Comparison of ENCODE assay signal across 10 mouse cellular contexts in genomic region chr12:118661214-118661486, GRCm38 (mm10).
A peak's percentile ranks its signal among the peaks of the same experiment; 100 is the strongest.
DNase-seq lines count a peak whose midpoint lies in the region; ATAC-seq lines count a peak whose summit lies in the region.
"Had no signal": no experiment of that assay in that cellular context is flagged by ENCODE, and none has a peak within 500 bp of the region (broad histone marks: within the 10 kb centered on the region; RNA-seq: fewer than 3 reads in every experiment).

No protein-coding gene starts in this region.

- peak overlapping the region; percentile 60 for H3K4me2 ChIP-seq in heart, embryonic 11.5 days
- peak overlapping the region; percentile 26 for H3K4me2 ChIP-seq in hindbrain, embryonic 12.5 days (replicated peaks)
- H3K4me2 ChIP-seq in midbrain, embryonic 16.5 days (ENCODE audit: low read length) = peak overlapping the region; percentile 1; the same call in 1 of the 2 replicates
- H3K4me2 ChIP-seq in liver, embryonic 12.5 days = no peak overlapping the region
- H3K4me2 ChIP-seq: stomach, embryonic 15.5 days had no signal

- no peaks in the 10 kb centered on the region for H3K36me3 ChIP-seq in heart, embryonic 11.5 days (ENCODE audit: control insufficient read depth, insufficient read depth, low read length)
- H3K36me3 ChIP-seq in embryonic facial prominence, embryonic 10.5 days (replicated peaks) = no peaks in the 10 kb centered on the region
- H3K36me3 ChIP-seq in hindbrain, embryonic 12.5 days = no peaks in the 10 kb centered on the region
- H3K36me3 ChIP-seq in midbrain, embryonic 16.5 days (ENCODE audit: control insufficient read depth, insufficient read depth, low read length) = no peaks in the 10 kb centered on the region
- no peaks in the 10 kb centered on the region for H3K36me3 ChIP-seq in liver, embryonic 12.5 days
- H3K36me3 ChIP-seq: stomach, embryonic 15.5 days had no signal

- no peaks in the 10 kb centered on the region for H3K4me1 ChIP-seq in heart, embryonic 11.5 days (ENCODE audit: control insufficient read depth, insufficient read depth, low read length)
- H3K4me1 ChIP-seq in embryonic facial prominence, embryonic 10.5 days = peaks cover 23% of the 10 kb centered on the region
- peaks cover 16% of the 10 kb centered on the region; the same call in 1 of the 2 replicates for H3K4me1 ChIP-seq in hindbrain, embryonic 12.5 days
- peaks cover 9% of the 10 kb centered on the region for H3K4me1 ChIP-seq in midbrain, embryonic 16.5 days (ENCODE audit: control insufficient read depth, insufficient read depth, low read length)
- no peaks in the 10 kb centered on the region for H3K4me1 ChIP-seq in liver, embryonic 12.5 days
- H3K4me1 ChIP-seq: stomach, embryonic 15.5 days had no signal

- H3K27ac ChIP-seq in heart, embryonic 11.5 days (ENCODE audit: low read depth, low read length) = no peak overlapping the region
- no peak overlapping the region for H3K27ac ChIP-seq in embryonic facial prominence, embryonic 10.5 days (replicated peaks)
- H3K27ac ChIP-seq in hindbrain, embryonic 12.5 days = no peak overlapping the region
- H3K27ac ChIP-seq in midbrain, embryonic 16.5 days (ENCODE audit: low read length) = no peak overlapping the region
- no peak overlapping the region for H3K27ac ChIP-seq in liver, embryonic 12.5 days
- H3K27ac ChIP-seq: stomach, embryonic 15.5 days had no signal

- H3K9me3 ChIP-seq in heart, embryonic 11.5 days (replicated peaks; ENCODE audit: control insufficient read depth, low read length) = no peaks in the 10 kb centered on the region
- no peaks in the 10 kb centered on the region for H3K9me3 ChIP-seq in embryonic facial prominence, embryonic 10.5 days
- no peaks in the 10 kb centered on the region for H3K9me3 ChIP-seq in hindbrain, embryonic 12.5 days (replicated peaks)
- no peaks in the 10 kb centered on the region for H3K9me3 ChIP-seq in midbrain, embryonic 16.5 days (replicated peaks; ENCODE audit: control insufficient read depth, low read length, poor library complexity, severe bottlenecking)
- no peaks in the 10 kb centered on the region for H3K9me3 ChIP-seq in liver, embryonic 12.5 days (replicated peaks)
- H3K9me3 ChIP-seq: stomach, embryonic 15.5 days had no signal

- 9% methylated on average over 5 of the region's 5 CpGs for WGBS in heart, embryonic 11.5 days (ENCODE audit: insufficient replicate concordance)
- 3% methylated on average over 5 of the region's 5 CpGs for WGBS in embryonic facial prominence, embryonic 10.5 days
- 3% methylated on average over 5 of the region's 5 CpGs for WGBS in hindbrain, embryonic 12.5 days
- WGBS in midbrain, embryonic 16.5 days = under 1% methylated on average over 5 of the region's 5 CpGs
- 23% methylated on average over 5 of the region's 5 CpGs for WGBS in liver, embryonic 12.5 days (ENCODE audit: insufficient replicate concordance)

- DNase-seq in heart, postnatal 4 days = no peak
- no peak for DNase-seq in embryonic facial prominence, embryonic 10.5 days (ENCODE audit: low spot score)
- no peak for DNase-seq in urinary bladder, postnatal 4 days (ENCODE audit: low spot score in 2 of 2)
- DNase-seq in right cerebral cortex, postnatal 14 days = no peak

- peak overlapping the region; percentile 25 for H3K4me3 ChIP-seq in heart, embryonic 11.5 days (ENCODE audit: low read depth, low read length)
- peak overlapping the region; percentile 34 for H3K4me3 ChIP-seq in embryonic facial prominence, embryonic 10.5 days
- no peak overlapping the region for H3K4me3 ChIP-seq in hindbrain, embryonic 12.5 days
- no peak overlapping the region for H3K4me3 ChIP-seq in midbrain, embryonic 16.5 days (ENCODE audit: low read depth, low read length)
- H3K4me3 ChIP-seq in liver, embryonic 12.5 days = no peak overlapping the region
- H3K4me3 ChIP-seq: stomach, embryonic 15.5 days had no signal

- H3K9ac ChIP-seq in heart, embryonic 11.5 days (ENCODE audit: low read depth, low read length) = no peak overlapping the region
- H3K9ac ChIP-seq in hindbrain, embryonic 12.5 days = no peak overlapping the region
- H3K9ac ChIP-seq in midbrain, embryonic 16.5 days (ENCODE audit: low read depth, low read length) = no peak overlapping the region
- H3K9ac ChIP-seq in liver, embryonic 12.5 days = no peak overlapping the region
- H3K9ac ChIP-seq: stomach, embryonic 15.5 days had no signal

- 0 out of 2 replicates have a peak, but pooled peaks cover 3% of the 10 kb centered on the region for H3K27me3 ChIP-seq in heart, embryonic 11.5 days (ENCODE audit: control insufficient read depth, insufficient read depth, low read length)
- peaks cover 77% of the 10 kb centered on the region for H3K27me3 ChIP-seq in embryonic facial prominence, embryonic 10.5 days (replicated peaks; ENCODE audit: low read depth, poor library complexity, severe bottlenecking)
- peaks cover 69% of the 10 kb centered on the region for H3K27me3 ChIP-seq in hindbrain, embryonic 12.5 days
- H3K27me3 ChIP-seq in midbrain, embryonic 16.5 days (ENCODE audit: control insufficient read depth, insufficient read depth, low read depth, low read length) = peaks cover 31% of the 10 kb centered on the region
- H3K27me3 ChIP-seq in liver, embryonic 12.5 days (replicated peaks) = peaks cover 12% of the 10 kb centered on the region; the same call in 1 of the 2 replicates
- H3K27me3 ChIP-seq: stomach, embryonic 15.5 days had no signal

- no peak for ATAC-seq in heart, embryonic 11.5 days (replicated peaks; ENCODE audit: insufficient number of reproducible peaks, low FRiP score, low TSS enrichment)
- peak; percentile 74 for ATAC-seq in hindbrain, embryonic 12.5 days (ENCODE audit: low FRiP score)
- ATAC-seq in midbrain, embryonic 16.5 days = no peak
- ATAC-seq in liver, embryonic 12.5 days = no peak
- ATAC-seq: intestine, postnatal 0 days had no signal

Comparison
In these comparisons a context has a peak if more than half of its experiments do, and no peak if none do; other contexts are left out.
1. H3K4me3 ChIP-seq: peak in heart, embryonic 11.5 days (single experiment) and embryonic facial prominence, embryonic 10.5 days (single experiment); none in hindbrain, embryonic 12.5 days (single experiment), midbrain, embryonic 16.5 days (single experiment) and liver, embryonic 12.5 days (single experiment).